Comparison of ENCODE assay signal across 11 mouse cellular contexts in genomic region chr16:76341636-76342035, GRCm38 (mm10). TPM values are rescaled to one million over a fixed set of nuclear protein-coding genes. Genes with fewer than 3 reads are reported as not detected.
DNase-seq lines count a peak whose midpoint lies in the region; ATAC-seq lines count a peak whose summit lies in the region.
"Had no signal": no experiment of that assay in that cellular context is flagged by ENCODE, and none has a peak within 500 bp of the region (broad histone marks: within the 10 kb centered on the region; RNA-seq: fewer than 3 reads in every experiment).

No protein-coding gene starts in this region.

- WGBS in liver, embryonic 15.5 days (ENCODE audit: insufficient replicate concordance) = 25% methylated on average over 8 of the region's 8 CpGs

- peak overlapping the region; percentile 4; the same call in 1 of the 2 replicates for H3K9ac ChIP-seq in liver, embryonic 15.5 days
- H3K9ac ChIP-seq: forebrain, embryonic 12.5 days; midbrain, embryonic 12.5 days had no signal

- H3K4me3 ChIP-seq in liver, embryonic 15.5 days (replicated peaks) = no peak overlapping the region
- H3K4me3 ChIP-seq: forebrain, embryonic 12.5 days; midbrain, embryonic 12.5 days had no signal

- H3K4me2 ChIP-seq in liver, embryonic 15.5 days = no peak overlapping the region
- H3K4me2 ChIP-seq: forebrain, embryonic 12.5 days; midbrain, embryonic 12.5 days had no signal

- no peaks in the 10 kb centered on the region for H3K9me3 ChIP-seq in liver, embryonic 15.5 days (replicated peaks)
- H3K9me3 ChIP-seq: midbrain, embryonic 12.5 days had no signal

- peaks cover 24% of the 10 kb centered on the region for H3K36me3 ChIP-seq in liver, embryonic 15.5 days (replicated peaks)

- intact Hi-C loops in left cerebral cortex, postnatal 36 days (cut with DNase I) = no loop called here

- H3K27ac ChIP-seq in liver, embryonic 15.5 days (replicated peaks) = peak overlapping the region; percentile 71
- H3K27ac ChIP-seq: forebrain, embryonic 12.5 days; midbrain, embryonic 12.5 days had no signal

- ATAC-seq in granulocyte monocyte progenitor cell, adult 5-6 weeks (replicated peaks; ENCODE audit: poor library complexity, severe bottlenecking) = peak; percentile 72
- peak; percentile 81 for ATAC-seq in liver, embryonic 15.5 days (ENCODE audit: insufficient read depth)

- peak; percentile 45 for DNase-seq in thymus, postnatal 0 days (ENCODE audit: low spot score)
- DNase-seq in thymus, adult 18-20 months = no peak
- peak; percentile 44 for DNase-seq in yolk sac, embryonic 10.5 days (ENCODE audit: low spot score)
- DNase-seq in ovary, postnatal 36 days (ENCODE audit: low spot score) = no peak
- DNase-seq in embryo, embryonic 9.5 days (ENCODE audit: extremely low spot score) = no peak
- no peak for DNase-seq in left cerebral cortex, postnatal 36 days (ENCODE audit: low spot score in 2 of 2)
- DNase-seq: kidney, postnatal 4 days had no signal

- H3K4me1 ChIP-seq in liver, embryonic 15.5 days (replicated peaks) = peaks cover 74% of the 10 kb centered on the region
- H3K4me1 ChIP-seq: forebrain, embryonic 12.5 days; midbrain, embryonic 12.5 days had no signal

- H3K27me3 ChIP-seq in liver, embryonic 15.5 days = no peaks in the 10 kb centered on the region
- H3K27me3 ChIP-seq: forebrain, embryonic 12.5 days; midbrain, embryonic 12.5 days had no signal

RNA-seq across cellular contexts. Expression of gene Nrip1, which starts 32.0 kb away (rescaled TPM):
- 62.4 and 78.6 TPM in 2 replicates for polyA plus RNA-seq in thymus, postnatal 0 days (2015; fragmentation: Nextera tagmentation; extraction: Ambion mirVana)
- total RNA-seq in granulocyte monocyte progenitor cell, adult 5-6 weeks (2014; fragmentation: Nextera tagmentation) = 20.2 and 21.0 TPM in 2 replicates
- 10.3 and 11.7 TPM in 2 replicates for total RNA-seq in granulocyte monocyte progenitor cell, adult 5-6 weeks (2017)
- polyA plus RNA-seq in liver, embryonic 15.5 days (2015; fragmentation: Nextera tagmentation; extraction: Ambion mirVana) = 19.1 and 19.9 TPM in 2 replicates
- total RNA-seq in left cerebral cortex, postnatal 36 days (2021) = 10 to 100 TPM; 55.8 to 57.8 TPM

Comparison
In these comparisons a context has a peak if more than half of its experiments do, and no peak if none do; other contexts are left out.
1. DNase-seq: peak in thymus, postnatal 0 days (single experiment) and yolk sac, embryonic 10.5 days (single experiment); none in thymus, adult 18-20 months (0 of 2), ovary, postnatal 36 days (single experiment), embryo, embryonic 9.5 days (single experiment) and left cerebral cortex, postnatal 36 days (0 of 2).